ENCODE assay signal across 8 mouse cellular contexts in genomic region chr3:145627830-145628229, GRCm38 (mm10). TPM values are rescaled to one million over a fixed set of nuclear protein-coding genes. Genes with fewer than 3 reads are reported as not detected.
DNase-seq lines count a peak whose midpoint lies in the region; ATAC-seq and TF ChIP-seq lines count a peak whose summit lies in the region.

No protein-coding gene starts in this region.

- H3K27me3 ChIP-seq in hindbrain, embryonic 10.5 days (ENCODE audit: insufficient read depth, poor library complexity, severe bottlenecking), result no peaks in the 10 kb centered on the region
- 0 out of 2 replicates have a peak, but pooled peaks cover 4% of the 10 kb centered on the region for H3K27me3 ChIP-seq in hindbrain, embryonic 13.5 days
- H3K27me3 ChIP-seq in E14TG2a.4 (ENCODE audit: insufficient read depth, low read length), result 0 out of 2 replicates have a peak, but pooled peaks cover 6% of the 10 kb centered on the region

- 63% methylated on average over 3 of the region's 3 CpGs for WGBS in hindbrain, embryonic 10.5 days
- WGBS in hindbrain, embryonic 13.5 days, result 75% methylated on average over 3 of the region's 3 CpGs

- no peak overlapping the region for H3K4me3 ChIP-seq in hindbrain, embryonic 10.5 days
- no peak overlapping the region for H3K4me3 ChIP-seq in hindbrain, embryonic 13.5 days
- no peak overlapping the region for H3K4me3 ChIP-seq in E14TG2a.4 (replicated peaks; ENCODE audit: low read length)

- no peaks in the 10 kb centered on the region for H3K36me3 ChIP-seq in hindbrain, embryonic 10.5 days
- no peaks in the 10 kb centered on the region for H3K36me3 ChIP-seq in hindbrain, embryonic 13.5 days
- no peaks in the 10 kb centered on the region for H3K36me3 ChIP-seq in E14TG2a.4 (ENCODE audit: insufficient read depth, low read length)

- no peak for ATAC-seq in hindbrain, embryonic 13.5 days (ENCODE audit: low FRiP score)
- peak; percentile 93 for ATAC-seq in common myeloid progenitor, adult 5-6 weeks (replicated peaks; ENCODE audit: low read depth, poor library complexity, severe bottlenecking)

- TF ChIP-seq CTCF in E14TG2a.4 (conservative IDR thresholded peaks at IDR 0.05; ENCODE audit: low read length), result peak; percentile 52

- no peaks in the 10 kb centered on the region for H3K9me3 ChIP-seq in hindbrain, embryonic 10.5 days
- H3K9me3 ChIP-seq in hindbrain, embryonic 13.5 days, result no peaks in the 10 kb centered on the region
- 0 out of 2 replicates have a peak, but pooled peaks cover 9% of the 10 kb centered on the region for H3K9me3 ChIP-seq in E14TG2a.4 (ENCODE audit: low read length)

- H3K9ac ChIP-seq in hindbrain, embryonic 13.5 days, result no peak overlapping the region

- H3K4me1 ChIP-seq in hindbrain, embryonic 10.5 days (replicated peaks), result peaks cover 20% of the 10 kb centered on the region
- peaks cover 19% of the 10 kb centered on the region for H3K4me1 ChIP-seq in hindbrain, embryonic 13.5 days (replicated peaks)
- peaks cover 13% of the 10 kb centered on the region for H3K4me1 ChIP-seq in E14TG2a.4 (replicated peaks; ENCODE audit: low read depth, low read length)

- H3K4me2 ChIP-seq in hindbrain, embryonic 13.5 days, result no peak overlapping the region

- no peak overlapping the region for H3K27ac ChIP-seq in hindbrain, embryonic 10.5 days
- no peak overlapping the region for H3K27ac ChIP-seq in hindbrain, embryonic 13.5 days

- peak; percentile 49 for DNase-seq in hindbrain, embryonic 10.5 days (ENCODE audit: low spot score)
- DNase-seq in kidney, postnatal 36 days, result peak; percentile 43 to 78
- no peak for DNase-seq in cerebellum, postnatal 4 days (ENCODE audit: low spot score in 2 of 2)
- no peak for DNase-seq in layer of hippocampus, adult 9-11 months
- DNase-seq in gastrocnemius, adult 18-20 months (ENCODE audit: low spot score), result no peak

RNA-seq across cellular contexts. Expression of gene Ccn1, which starts 22.0 kb away (rescaled TPM):
- 42.9 and 43.4 TPM in 2 replicates for polyA plus RNA-seq in hindbrain, embryonic 10.5 days (2016; fragmentation: Nextera tagmentation; extraction: Ambion mirVana)
- polyA plus RNA-seq in hindbrain, embryonic 13.5 days (2015; fragmentation: Nextera tagmentation; extraction: Ambion mirVana), result 10.1 and 11.2 TPM in 2 replicates
- total RNA-seq in common myeloid progenitor, adult 5-6 weeks (2017), result 0.27 and 0.34 TPM in 2 replicates
- 100 to 1,000 TPM in 1 of 2 experiments, 10 to 100 TPM in 1; 45.3 to 211 TPM for total RNA-seq in gastrocnemius, adult 18-20 months (2021)

RNA-seq across cellular contexts. Expression of gene Znhit6, which starts 51.8 kb away (rescaled TPM):
- 32.7 and 43.3 TPM in 2 replicates for polyA plus RNA-seq in hindbrain, embryonic 10.5 days (2016; fragmentation: Nextera tagmentation; extraction: Ambion mirVana)
- 34.6 and 40.1 TPM in 2 replicates for polyA plus RNA-seq in hindbrain, embryonic 13.5 days (2015; fragmentation: Nextera tagmentation; extraction: Ambion mirVana)
- 32.7 and 34.0 TPM in 2 replicates for total RNA-seq in common myeloid progenitor, adult 5-6 weeks (2017)
- 10 to 100 TPM; 13.0 to 15.9 TPM for total RNA-seq in gastrocnemius, adult 18-20 months (2021)

Comparison
In these comparisons a context has a peak if more than half of its experiments do, and no peak if none do; other contexts are left out.
1. DNase-seq: peak in hindbrain, embryonic 10.5 days (single experiment) and kidney, postnatal 36 days (2 of 2); none in cerebellum, postnatal 4 days (0 of 2), layer of hippocampus, adult 9-11 months (single experiment) and gastrocnemius, adult 18-20 months (single experiment).
2. RNA of gene Ccn1, which starts 22.0 kb away (total RNA-seq): 45.3 to 211 TPM in gastrocnemius, adult 18-20 months; 0.27 to 0.34 TPM in common myeloid progenitor, adult 5-6 weeks; every median in the first group is over 10 times any median in the second.